Mouse (Mus musculus) ES-Bruce4 (cell line): Measurements from ENCODE around the gene Slc12a3. TPM values are rescaled to one million over a fixed set of nuclear protein-coding genes. Genes with fewer than 3 reads are reported as not detected.

ENCODE experiments used
- H3K27ac ChIP-seq: 2 replicates; pipeline ENCODE4 v1.5.1; 2012; ENCODE audit warnings: low read length, inconsistent platforms; ENCODE audit not compliant: insufficient read depth
- H3K27me3 ChIP-seq: 2 replicates; pipeline ENCODE4 v1.6.1; 2012; ENCODE audit warnings: mild to moderate bottlenecking, low read length, inconsistent platforms; ENCODE audit not compliant: control insufficient read depth, poor library complexity, insufficient read depth, severe bottlenecking
- H3K36me3 ChIP-seq: 2 replicates; pipeline ENCODE4 v1.6.1; 2012; ENCODE audit warnings: inconsistent platforms, mild to moderate bottlenecking, low read length, moderate library complexity; ENCODE audit not compliant: control insufficient read depth, poor library complexity, insufficient read depth, severe bottlenecking
- H3K4me1 ChIP-seq: one replicate; pipeline ENCODE4 v1.8.1; 2011; ENCODE audit warnings: low read length; ENCODE audit not compliant: control insufficient read depth, insufficient read depth
- H3K4me3 ChIP-seq: 2 replicates; pipeline ENCODE4 v1.5.1; 2011; ENCODE audit warnings: low read depth, mild to moderate bottlenecking, low read length
- H3K9ac ChIP-seq: 2 replicates; pipeline ENCODE4 v1.6.1; 2012; ENCODE audit warnings: low read depth, mild to moderate bottlenecking, inconsistent platforms; ENCODE audit not compliant: poor library complexity, severe bottlenecking
- H3K9me3 ChIP-seq: replicated peaks from 2 replicates; pipeline ENCODE4 v1.6.1; 2012; ENCODE audit warnings: mild to moderate bottlenecking, low read length, inconsistent platforms; ENCODE audit not compliant: control insufficient read depth, poor library complexity, insufficient read depth, severe bottlenecking
- CTCF ChIP-seq: IDR thresholded peaks from one replicate; pipeline ENCODE4 v1.8.1; 2011; ENCODE audit warnings: low read depth, low read length
- EP300 ChIP-seq: IDR thresholded peaks from 2 replicates; pipeline ENCODE4 v1.6.1; 2011; ENCODE audit warnings: low read depth, low read length; ENCODE audit not compliant: insufficient read depth
- POLR2A ChIP-seq: IDR thresholded peaks from one replicate; pipeline ENCODE4 v1.8.1; 2011; ENCODE audit warnings: low read length; ENCODE audit not compliant: insufficient read depth
- polyA plus RNA-seq: library from polyadenylated mRNA; stranded (reverse); fragments of >200 nt; gene quantifications from 2 replicates; pipeline ENCODE4 v1.2.4, GENCODE M21; 2011; ENCODE audit warnings: low read depth; ENCODE audit not compliant: missing spikeins, insufficient read depth, insufficient read length

The Slc12a3 gene
- polyA plus RNA-seq, 1 experiment, result not detected

DNA sequence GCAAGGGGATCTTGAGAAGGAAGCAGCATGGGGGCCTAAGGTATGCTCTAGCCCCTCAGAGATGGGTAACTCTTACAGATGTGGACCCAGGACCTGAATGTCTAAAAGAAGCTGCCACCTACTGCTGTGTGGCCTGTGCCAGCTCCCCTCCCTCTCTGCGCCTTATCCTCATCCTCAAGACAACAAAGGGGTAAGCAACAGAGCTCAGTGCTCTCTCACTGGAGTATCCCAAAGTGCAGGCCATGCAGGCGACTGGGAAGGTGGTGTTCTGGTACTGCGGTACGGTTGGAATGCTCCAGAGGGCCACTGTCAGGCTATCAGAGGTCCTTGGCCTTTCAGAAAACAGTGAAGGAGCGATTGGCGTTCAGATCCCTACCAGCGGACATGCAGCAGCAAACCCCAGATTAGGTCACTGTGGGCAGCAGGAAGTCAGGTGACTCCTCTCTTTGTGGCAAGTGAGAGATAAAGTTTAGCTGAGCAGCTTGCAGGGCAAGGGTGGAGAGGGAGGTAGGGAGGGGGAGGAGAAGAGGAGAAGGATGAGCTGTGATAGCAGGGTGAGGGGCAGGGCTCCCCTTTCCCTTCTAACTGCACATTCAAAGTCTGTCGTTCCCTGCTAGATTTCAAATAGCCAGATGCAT, 79.6 kb downstream of the Slc12a3 start:
- no peaks in the 10 kb centered on the region for H3K36me3 ChIP-seq
- H3K27ac ChIP-seq, result no peak overlapping the region
- H3K27me3 ChIP-seq, result no peaks in the 10 kb centered on the region
- no peak overlapping the region for H3K9ac ChIP-seq
- no peaks in the 10 kb centered on the region for H3K9me3 ChIP-seq
- no peak for TF ChIP-seq EP300
- TF ChIP-seq CTCF, result no peak
- no peak for TF ChIP-seq POLR2A
- H3K4me3 ChIP-seq, result no peak overlapping the region
- no peaks in the 10 kb centered on the region for H3K4me1 ChIP-seq

- H3K4me1 ChIP-seq, result no peaks in the 10 kb centered on the region
- no peak overlapping the region for H3K9ac ChIP-seq
- no peaks in the 10 kb centered on the region for H3K36me3 ChIP-seq
- no peak overlapping the region for H3K27ac ChIP-seq
- H3K27me3 ChIP-seq, result no peaks in the 10 kb centered on the region
- no peaks in the 10 kb centered on the region for H3K9me3 ChIP-seq
- TF ChIP-seq EP300 (no peak), POLR2A (no peak), CTCF (no peak)
- H3K4me3 ChIP-seq, result no peak overlapping the region
Observed at GRCm38 (mm10) chr8:94409523-94409922, 80.5 kb downstream of the Slc12a3 start.

- no peaks in the 10 kb centered on the region for H3K27me3 ChIP-seq
- no peaks in the 10 kb centered on the region for H3K4me1 ChIP-seq
- H3K9ac ChIP-seq, result no peak overlapping the region
- H3K4me3 ChIP-seq, result no peak overlapping the region
- H3K9me3 ChIP-seq, result no peaks in the 10 kb centered on the region
- H3K27ac ChIP-seq, result no peak overlapping the region
- no peaks in the 10 kb centered on the region for H3K36me3 ChIP-seq
- TF ChIP-seq CTCF (no peak), POLR2A (no peak), EP300 (no peak)
Observed at GRCm38 (mm10) chr8:94412518-94412917, 83.5 kb downstream of the Slc12a3 start.

- Histone ChIP-seq H3K9ac (no peak overlapping the region), H3K4me3 (no peak overlapping the region), H3K36me3 (no peaks in the 10 kb centered on the region), H3K4me1 (no peaks in the 10 kb centered on the region), H3K9me3 (no peaks in the 10 kb centered on the region), H3K27ac (no peak overlapping the region), H3K27me3 (no peaks in the 10 kb centered on the region)
- TF ChIP-seq EP300 (no peak), POLR2A (no peak), CTCF (no peak)
Observed at GRCm38 (mm10) chr8:94413509-94413908, 84.5 kb downstream of the Slc12a3 start.

- H3K9me3 ChIP-seq, result no peaks in the 10 kb centered on the region
- no peaks in the 10 kb centered on the region for H3K27me3 ChIP-seq
- no peak overlapping the region for H3K27ac ChIP-seq
- H3K4me3 ChIP-seq, result no peak overlapping the region
- no peaks in the 10 kb centered on the region for H3K36me3 ChIP-seq
- no peaks in the 10 kb centered on the region for H3K4me1 ChIP-seq
- H3K9ac ChIP-seq, result no peak overlapping the region
- TF ChIP-seq CTCF (no peak), POLR2A (no peak), EP300 (no peak)
Observed at GRCm38 (mm10) chr8:94415218-94415617, 86.2 kb downstream of the Slc12a3 start.

Other genes starting within 250 kb of the Slc12a3 start
- gene Bbs2, start 230.3 kb upstream of the Slc12a3 start, polyA plus RNA-seq, result 12.8 and 19.3 TPM in 2 replicates
- 3.0 TPM in 1 of 2 replicates, not detected in the other for gene Mt4, start 192.0 kb upstream of the Slc12a3 start, polyA plus RNA-seq
- gene Mt3, start 176.6 kb upstream of the Slc12a3 start, polyA plus RNA-seq, result 3.9 and 5.4 TPM in 2 replicates
- 1,296 and 1,384 TPM in 2 replicates for gene Mt2, start 156.5 kb upstream of the Slc12a3 start, polyA plus RNA-seq
- gene Mt1, start 150.1 kb upstream of the Slc12a3 start, polyA plus RNA-seq, result 867 and 876 TPM in 2 replicates
- 104 and 106 TPM in 2 replicates for gene Nup93, start 114.6 kb upstream of the Slc12a3 start, polyA plus RNA-seq
- 9.4 and 11.5 TPM in 2 replicates for gene Herpud1, start 57.2 kb downstream of the Slc12a3 start, polyA plus RNA-seq
- 0.82 and 2.1 TPM in 2 replicates for gene Nlrc5, start 105.2 kb downstream of the Slc12a3 start, polyA plus RNA-seq
- gene Cpne2, start 203.8 kb downstream of the Slc12a3 start, polyA plus RNA-seq, result 8.6 and 9.8 TPM in 2 replicates